Mouse (Mus musculus) C3H10T1/2 (cell line): Measurements from ENCODE around the gene Vmn1r7. TPM values are rescaled to one million over a fixed set of nuclear protein-coding genes. Genes with fewer than 3 reads are reported as not detected.

ENCODE experiments used
- polyA plus RNA-seq, 2 experiments: library from polyadenylated mRNA; unstranded; fragments of >200 nt; fragmentation: generic; extraction: Trizol; gene quantifications; one replicate each; pipeline ENCODE4 v1.2.1; 2012; ENCODE audit warnings: missing spikeins in 2 of 2

The Vmn1r7 gene
- polyA plus RNA-seq: not detected

GRCm38 (mm10) chr6:57025224-57025623 lies at the start of gene Vmn1r7:
TSS of gene Vmn1r7 (minus strand) at chr6:57025324.

GRCm38 (mm10) chr6:57066487-57066886 lies 41.4 kb upstream of the Vmn1r7 start, which contains the start of gene Vmn1r9:
TSS of gene Vmn1r9 (plus strand) at chr6:57066787.

GRCm38 (mm10) chr6:57031984-57032383 lies 6.9 kb upstream of the Vmn1r7 start, which contains the start of gene Vmn1r8:
TSS of gene Vmn1r8 (plus strand) at chr6:57032284.

DNA sequence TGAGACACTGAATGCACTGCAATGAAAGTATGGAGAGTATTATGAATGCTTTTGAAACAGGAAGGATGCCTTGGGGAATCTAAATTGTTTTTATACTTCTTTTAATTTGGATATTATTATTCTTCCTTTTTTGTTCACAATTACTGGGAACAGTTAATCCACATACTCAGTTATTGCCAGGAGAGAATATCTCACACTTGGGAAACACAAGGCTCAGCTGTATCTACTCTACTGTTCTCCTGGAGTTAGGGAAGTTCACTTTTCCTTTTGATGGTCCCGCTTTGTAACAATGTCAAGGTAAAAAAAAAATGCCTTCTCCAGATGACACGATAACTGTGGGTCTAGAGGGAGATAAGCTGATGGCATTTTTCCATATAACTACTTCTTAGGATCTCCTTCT lies 28.2 kb downstream of the Vmn1r7 start, which contains the start of gene Vmn1r6:
Gene Vmn1r6, plus strand, starts transcription at position 301 of the 400 bp plus-strand sequence.

Other genes starting within 250 kb of the Vmn1r7 start
- 1 to 10 TPM in 1 of 2 experiments, under 1 TPM in 1; 0.95 to 7.2 TPM for gene Kbtbd2, start 227.5 kb downstream of the Vmn1r7 start, polyA plus RNA-seq
- 100 to 1,000 TPM in 1 of 2 experiments, 10 to 100 TPM in 1; 22.1 to 235 TPM for gene Fkbp9, start 193.3 kb downstream of the Vmn1r7 start, polyA plus RNA-seq
- 10 to 100 TPM in 1 of 2 experiments, 1 to 10 TPM in 1; 1.4 to 10.6 TPM for gene Nt5c3, start 101.4 kb downstream of the Vmn1r7 start, polyA plus RNA-seq
- under 1 TPM; 0.01 to 0.24 TPM for gene Vmn1r4, start 101.3 kb downstream of the Vmn1r7 start, polyA plus RNA-seq
- gene Vmn1r5, start 55.1 kb downstream of the Vmn1r7 start, polyA plus RNA-seq: not detected
- gene Vmn1r6, start 28.1 kb downstream of the Vmn1r7 start, polyA plus RNA-seq: not detected
- gene Vmn1r8, start 7.0 kb upstream of the Vmn1r7 start, polyA plus RNA-seq: not detected
- gene Vmn1r9, start 41.5 kb upstream of the Vmn1r7 start, polyA plus RNA-seq: not detected
- gene Vmn1r10, start 84.1 kb upstream of the Vmn1r7 start, polyA plus RNA-seq: not detected
- not detected for gene Vmn1r11, start 108.1 kb upstream of the Vmn1r7 start, polyA plus RNA-seq
- not detected for gene Vmn1r12, start 131.6 kb upstream of the Vmn1r7 start, polyA plus RNA-seq
- gene Vmn1r13, start 178.0 kb upstream of the Vmn1r7 start, polyA plus RNA-seq: not detected
- gene Vmn1r14, start 206.4 kb upstream of the Vmn1r7 start, polyA plus RNA-seq: not detected
- gene Vmn1r15, start 232.6 kb upstream of the Vmn1r7 start, polyA plus RNA-seq: not detected